Mouse (Mus musculus) liver, embryonic 14.5 days (tissue): ENCODE data around the gene Chodl. TPM values are rescaled to one million over a fixed set of nuclear protein-coding genes. Genes with fewer than 3 reads are reported as not detected.

Experiments used
- ATAC-seq: fragments of 200-750 bp; cut with Nextera tagmentation; 2 replicates; pipeline ENCODE4 v1.8.0; 2017; ENCODE audit warnings: moderate number of reproducible peaks, mild to moderate bottlenecking, moderate library complexity; ENCODE audit not compliant: insufficient read depth
- DNase-seq, 3 experiments: peaks; one replicate each; pipeline ENCODE4 v3.0.0-alpha.2; 2012 to 2013; ENCODE audit warnings: low read depth in 3 of 3, low spot score in 3 of 3
- H3K27ac ChIP-seq: fragments of 300-500 bp; sonication (generic); 2 replicates; pipeline ENCODE4 v1.5.1; 2014; ENCODE audit warnings: moderate library complexity, mild to moderate bottlenecking, control low read depth, inconsistent platforms
- H3K27me3 ChIP-seq: fragments of 300-500 bp; sonication (generic); 2 replicates; pipeline ENCODE4 v1.6.1; 2014; ENCODE audit warnings: mild to moderate bottlenecking, low read length, moderate library complexity; ENCODE audit not compliant: control insufficient read depth, insufficient read depth
- H3K36me3 ChIP-seq: fragments of 300-500 bp; sonication (generic); replicated peaks from 2 replicates; pipeline ENCODE4 v1.6.1; 2014; ENCODE audit warnings: low read depth; ENCODE audit not compliant: control insufficient read depth, insufficient read depth
- H3K4me1 ChIP-seq, 2 experiments: fragments of 200-500 bp in 1 of 2; fragments of 300-500 bp in 1 of 2; sonication (generic) in 1 of 2; replicated peaks; 2 replicates each; pipeline ENCODE4 v1.6.1; 2012 to 2014; ENCODE audit warnings: antibody characterized with exemption in 1 of 2, inconsistent platforms in 1 of 2, low read length in 1 of 2; ENCODE audit not compliant: control insufficient read depth in 2 of 2, insufficient read depth in 2 of 2
- H3K4me2 ChIP-seq: fragments of 300-500 bp; sonication (generic); 2 replicates; pipeline ENCODE4 v1.6.1; 2014; ENCODE audit warnings: low read depth, mild to moderate bottlenecking, control low read depth, moderate library complexity
- H3K4me3 ChIP-seq, 2 experiments: fragments of 200-500 bp in 1 of 2; fragments of 300-500 bp in 1 of 2; sonication (generic) in 1 of 2; 2 replicates each; pipeline ENCODE4 v1.5.1; 2012 to 2014; ENCODE audit warnings: low read depth in 2 of 2, low read length in 2 of 2, mild to moderate bottlenecking in 2 of 2, control low read depth in 1 of 2, inconsistent platforms in 1 of 2, moderate library complexity in 1 of 2; ENCODE audit not compliant: insufficient read depth in 1 of 2
- H3K9ac ChIP-seq: fragments of 300-500 bp; sonication (generic); replicated peaks from 2 replicates; pipeline ENCODE4 v1.6.1; 2014; ENCODE audit warnings: mild to moderate bottlenecking, control low read depth, moderate library complexity
- H3K9me3 ChIP-seq: fragments of 300-500 bp; sonication (generic); 2 replicates; pipeline ENCODE4 v1.6.1; 2016; ENCODE audit warnings: low read length, mixed read lengths; ENCODE audit not compliant: control insufficient read depth
- CTCF ChIP-seq: IDR thresholded peaks from 2 replicates; pipeline ENCODE4 v1.5.1; 2016; ENCODE audit warnings: antibody characterized with exemption, low read depth, control low read depth
- EP300 ChIP-seq: IDR thresholded peaks from 2 replicates; pipeline ENCODE4 v1.6.1; 2016; ENCODE audit warnings: antibody characterized with exemption, low read depth
- WGBS: fragments of 180-500 bp; shearing (Covaris S2); extraction: QIAGEN DNeasy Blood & Tissue Kit; methylation state at CpG from one replicate; pipeline ENCODE4 v1.1.7; 2014; ENCODE audit not compliant: insufficient replicate concordance; 5-methylcytosine and 5-hydroxymethylcytosine counted together
- polyA plus RNA-seq, 2 experiments: library from polyadenylated mRNA; depleted of rRNA in 1 of 2; stranded (reverse) in 1 of 2; unstranded in 1 of 2; fragments of >200 nt; fragmentation: Nextera tagmentation in 1 of 2; extraction: Ambion mirVana in 1 of 2; gene quantifications; 2 replicates each; pipeline versions ENCODE4 v1.2.1 to v1.2.3; 2012 to 2014

The Chodl gene
- polyA plus RNA-seq (2012; rRNA removed) = 0.03 and 0.12 TPM in 2 replicates
- polyA plus RNA-seq (2014; fragmentation: Nextera tagmentation; extraction: Ambion mirVana) = not detected in 2 replicates

GRCm38 (mm10) chr16:78930382-78931286 lies at the start of gene Chodl:
TSS of gene Chodl (plus strand) at chr16:78930948.
- H3K9ac ChIP-seq = no peak within 1 kb of the TSS
- WGBS = 11% methylated on average over 19 of the region's 19 CpGs
- no peaks in the 10 kb centered on the region for H3K4me1 ChIP-seq
- ATAC-seq = no peak
- no peaks in the 10 kb centered on the region for H3K36me3 ChIP-seq
- no peak within 1 kb of the TSS for H3K4me3 ChIP-seq
- DNase-seq = no peak
- H3K27ac ChIP-seq = no peak within 1 kb of the TSS
- TF ChIP-seq EP300 (no peak), CTCF (no peak)
- no peaks in the 10 kb centered on the region for H3K9me3 ChIP-seq
- H3K27me3 ChIP-seq = no peaks in the 10 kb centered on the region
- H3K4me2 ChIP-seq = no peak within 1 kb of the TSS; the same call in 1 of the 2 replicates

- no peak overlapping the region for H3K4me2 ChIP-seq
- no peaks in the 10 kb centered on the region for H3K27me3 ChIP-seq
- 57% methylated on average over 5 of the region's 5 CpGs for WGBS
- H3K9ac ChIP-seq = no peak overlapping the region
- H3K27ac ChIP-seq = no peak overlapping the region
- TF ChIP-seq CTCF (no peak), EP300 (no peak)
- no peak overlapping the region for H3K4me3 ChIP-seq
- no peaks in the 10 kb centered on the region for H3K36me3 ChIP-seq
- no peaks in the 10 kb centered on the region for H3K9me3 ChIP-seq
- ATAC-seq (no peak), DNase-seq (no peak)
- no peaks in the 10 kb centered on the region for H3K4me1 ChIP-seq
Observed at GRCm38 (mm10) chr16:78922644-78923043, 8.1 kb upstream of the Chodl start.

GRCm38 (mm10) chr16:78931287-78932025 lies 708 bp downstream of the Chodl start:
- H3K4me2 ChIP-seq = no peak overlapping the region; the same call in 1 of the 2 replicates
- H3K4me1 ChIP-seq = no peaks in the 10 kb centered on the region
- no peaks in the 10 kb centered on the region for H3K9me3 ChIP-seq
- H3K36me3 ChIP-seq = no peaks in the 10 kb centered on the region
- DNase-seq (no peak), ATAC-seq (no peak)
- no peak overlapping the region for H3K9ac ChIP-seq
- 13% methylated on average over 16 of the region's 16 CpGs for WGBS
- TF ChIP-seq CTCF = no peak
- TF ChIP-seq EP300 = no peak
- no peaks in the 10 kb centered on the region for H3K27me3 ChIP-seq
- H3K4me3 ChIP-seq = no peak overlapping the region
- H3K27ac ChIP-seq = no peak overlapping the region

GRCm38 (mm10) chr16:78934298-78934697 lies 3.5 kb downstream of the Chodl start:
- no peaks in the 10 kb centered on the region for H3K27me3 ChIP-seq
- no peak overlapping the region for H3K27ac ChIP-seq
- no peaks in the 10 kb centered on the region for H3K4me1 ChIP-seq
- no peak for DNase-seq
- TF ChIP-seq CTCF = no peak
- no peak for TF ChIP-seq EP300
- H3K9ac ChIP-seq = no peak overlapping the region
- no peak overlapping the region for H3K4me3 ChIP-seq
- H3K36me3 ChIP-seq = no peaks in the 10 kb centered on the region
- ATAC-seq = no peak
- H3K9me3 ChIP-seq = no peaks in the 10 kb centered on the region
- no peak overlapping the region for H3K4me2 ChIP-seq
- 82% methylated on average over 2 of the region's 2 CpGs for WGBS

GRCm38 (mm10) chr16:78937755-78938154 lies 7.0 kb downstream of the Chodl start:
- no peaks in the 10 kb centered on the region for H3K9me3 ChIP-seq
- no peak overlapping the region for H3K9ac ChIP-seq
- 55% methylated on average over 8 of the region's 8 CpGs for WGBS

More at GRCm38 (mm10) chr16:78937755-78938154, 7.0 kb downstream of the Chodl start:
- no peak for ATAC-seq
- Histone ChIP-seq H3K27ac (no peak overlapping the region), H3K4me3 (no peak overlapping the region), H3K4me1 (no peaks in the 10 kb centered on the region), H3K27me3 (no peaks in the 10 kb centered on the region), H3K36me3 (no peaks in the 10 kb centered on the region), H3K4me2 (no peak overlapping the region)
- DNase-seq = no peak
- TF ChIP-seq CTCF (no peak), EP300 (no peak)
